Mouse (Mus musculus): Measurements from ENCODE around the gene Hhipl1. TPM values are rescaled to one million over a fixed set of nuclear protein-coding genes. Genes with fewer than 3 reads are reported as not detected.

Hhipl1 gene
- polyA plus RNA-seq (2012; rRNA removed) = 1.1 and 1.4 TPM in 2 replicates

GRCm38 (mm10) chr12:108305812-108306794 lies at the start of gene Hhipl1:
Gene Hhipl1, plus strand, starts transcription at chr12:108306270.

GRCm38 (mm10) chr12:108274661-108275507 lies 31.2 kb upstream of the Hhipl1 start, which contains the start of gene Ccdc85c:
Gene Ccdc85c, minus strand, starts transcription at chr12:108275425.

GRCm38 (mm10) chr12:108333895-108334445 lies 27.9 kb downstream of the Hhipl1 start, which contains the start of gene Cyp46a1:
Gene Cyp46a1, plus strand, starts transcription at chr12:108334381.

GRCm38 (mm10) chr12:108370596-108371428 lies 64.7 kb downstream of the Hhipl1 start, which contains the start of gene Eml1:
Gene Eml1, plus strand, starts transcription at chr12:108370957.

Other genes starting within 250 kb of the Hhipl1 start
- gene Setd3, start 127.0 kb upstream of the Hhipl1 start, polyA plus RNA-seq (2012; rRNA removed) = 3.8 and 5.3 TPM in 2 replicates
- 2.0 and 4.9 TPM in 2 replicates for gene Ccnk, start 126.7 kb upstream of the Hhipl1 start, polyA plus RNA-seq (2012; rRNA removed)
- gene Ccdc85c, start 30.8 kb upstream of the Hhipl1 start, polyA plus RNA-seq (2012; rRNA removed) = 31.4 and 42.6 TPM in 2 replicates
- 0.98 and 1.1 TPM in 2 replicates for gene Cyp46a1, start 28.1 kb downstream of the Hhipl1 start, polyA plus RNA-seq (2012; rRNA removed)
- 41.4 and 45.1 TPM in 2 replicates for gene Eml1, start 64.7 kb downstream of the Hhipl1 start, polyA plus RNA-seq (2012; rRNA removed)
- 17.4 and 20.4 TPM in 2 replicates for gene Evl, start 248.4 kb downstream of the Hhipl1 start, polyA plus RNA-seq (2012; rRNA removed)